Mouse (Mus musculus) olfactory bulb, adult 2 months (tissue): ENCODE results near the gene Amdhd1. TPM values are rescaled to one million over a fixed set of nuclear protein-coding genes. Genes with fewer than 3 reads are reported as not detected.

ENCODE experiments used
- H3K27ac ChIP-seq: fragments of 200-500 bp; 2 replicates; pipeline ENCODE4 v1.5.1; 2012; ENCODE audit warnings: low read depth, low read length; ENCODE audit not compliant: insufficient read depth
- H3K4me1 ChIP-seq: fragments of 200-500 bp; 2 replicates; pipeline ENCODE4 v1.6.1; 2012; ENCODE audit warnings: low read length; ENCODE audit not compliant: control insufficient read depth, insufficient read depth
- H3K4me3 ChIP-seq: fragments of 200-500 bp; 2 replicates; pipeline ENCODE4 v1.5.1; 2012; ENCODE audit warnings: mild to moderate bottlenecking, low read depth, low read length, moderate library complexity; ENCODE audit not compliant: insufficient read depth
- CTCF ChIP-seq: fragments of 200-500 bp; IDR thresholded peaks from 2 replicates; pipeline ENCODE4 v1.5.1; 2012; ENCODE audit warnings: low read depth, mild to moderate bottlenecking, low read length, moderate library complexity; ENCODE audit not compliant: insufficient read depth
- POLR2A ChIP-seq: fragments of 200-500 bp; IDR thresholded peaks from 2 replicates; pipeline ENCODE4 v1.6.1; 2012; ENCODE audit warnings: mild to moderate bottlenecking, low read depth, low read length, moderate library complexity; ENCODE audit not compliant: insufficient read depth
- WGBS: fragments of 180-500 bp; shearing (Covaris S2); methylation state at CpG from one replicate; pipeline ENCODE4 v1.1.7; 2018; 5-methylcytosine and 5-hydroxymethylcytosine counted together
- polyA plus RNA-seq: library from polyadenylated mRNA; stranded (reverse); fragments of >200 nt; gene quantifications from 2 replicates; pipeline ENCODE4 v1.2.4, GENCODE M21; 2012; ENCODE audit warnings: low replicate concordance; ENCODE audit not compliant: missing spikeins, insufficient read depth, insufficient read length

Amdhd1 gene
- polyA plus RNA-seq, 1 experiment: not detected

- H3K4me1 ChIP-seq: no peaks in the 10 kb centered on the region
- no peak overlapping the region for H3K27ac ChIP-seq
- 93% methylated on average over 5 of the region's 5 CpGs for WGBS
- TF ChIP-seq POLR2A (no peak), CTCF (no peak)
- no peak overlapping the region for H3K4me3 ChIP-seq
These were observed 20.1 kb downstream of the Amdhd1 start for GRCm38 (mm10) chr10:93519756-93520155.

GRCm38 (mm10) chr10:93519159-93519558, 20.7 kb downstream of the Amdhd1 start:
- TF ChIP-seq POLR2A (no peak), CTCF (no peak)
- Histone ChIP-seq H3K27ac (no peak overlapping the region), H3K4me3 (no peak overlapping the region), H3K4me1 (no peaks in the 10 kb centered on the region)
- 93% methylated on average over 8 of the region's 8 CpGs for WGBS

GRCm38 (mm10) chr10:93518620-93519019, 21.2 kb downstream of the Amdhd1 start:
- Histone ChIP-seq H3K27ac (no peak overlapping the region), H3K4me1 (no peaks in the 10 kb centered on the region), H3K4me3 (no peak overlapping the region)
- TF ChIP-seq CTCF (no peak), POLR2A (no peak)
- WGBS: 93% methylated on average over 2 of the region's 2 CpGs

- 81% methylated on average over 4 of the region's 4 CpGs for WGBS
- Histone ChIP-seq H3K4me3 (no peak overlapping the region), H3K4me1 (no peaks in the 10 kb centered on the region), H3K27ac (no peak overlapping the region)
- TF ChIP-seq CTCF: no peak
- no peak for TF ChIP-seq POLR2A
These were observed 21.6 kb downstream of the Amdhd1 start for GRCm38 (mm10) chr10:93518186-93518585.

- Histone ChIP-seq H3K27ac (no peak overlapping the region), H3K4me3 (no peak overlapping the region), H3K4me1 (no peaks in the 10 kb centered on the region)
- WGBS: 71% methylated on average over 4 of the region's 4 CpGs
- TF ChIP-seq CTCF: no peak
- TF ChIP-seq POLR2A: no peak
These were observed 22.1 kb downstream of the Amdhd1 start for GRCm38 (mm10) chr10:93517754-93518153.

GRCm38 (mm10) chr10:93515927-93516326, 23.9 kb downstream of the Amdhd1 start:
- TF ChIP-seq POLR2A (no peak), CTCF (no peak)
- 87% methylated on average over 12 of the region's 12 CpGs for WGBS
- H3K4me3 ChIP-seq: no peak overlapping the region
- no peak overlapping the region for H3K27ac ChIP-seq
- H3K4me1 ChIP-seq: no peaks in the 10 kb centered on the region

GRCm38 (mm10) chr10:93515419-93515818, 24.4 kb downstream of the Amdhd1 start:
- 41% methylated on average over 1 of the region's 1 CpGs for WGBS
- Histone ChIP-seq H3K4me1 (no peaks in the 10 kb centered on the region), H3K4me3 (no peak overlapping the region), H3K27ac (no peak overlapping the region)
- no peak for TF ChIP-seq POLR2A
- TF ChIP-seq CTCF: no peak

GRCm38 (mm10) chr10:93509532-93510153, 30.2 kb downstream of the Amdhd1 start:
- H3K27ac ChIP-seq: no peak overlapping the region

GRCm38 (mm10) chr10:93508383-93508970, 31.4 kb downstream of the Amdhd1 start:
- Histone ChIP-seq H3K4me3 (no peak overlapping the region), H3K27ac (no peak overlapping the region), H3K4me1 (no peaks in the 10 kb centered on the region)
- TF ChIP-seq POLR2A (no peak), CTCF (no peak)
- WGBS: 79% methylated on average over 7 of the region's 7 CpGs

More at GRCm38 (mm10) chr10:93509532-93510153, 30.2 kb downstream of the Amdhd1 start:
- 94% methylated on average over 15 of the region's 15 CpGs for WGBS
- no peak for TF ChIP-seq POLR2A
- TF ChIP-seq CTCF: no peak
- H3K4me3 ChIP-seq: no peak overlapping the region
- H3K4me1 ChIP-seq: no peaks in the 10 kb centered on the region
